Mouse (Mus musculus): ENCODE results near the gene Ugt8a. TPM values are rescaled to one million over a fixed set of nuclear protein-coding genes. Genes with fewer than 3 reads are reported as not detected.

The Ugt8a gene
- total RNA-seq (2023): not detected

GRCm38 (mm10) chr3:125938092-125938755 is at the start of gene Ugt8a:
Gene Ugt8a (minus strand): TSS chr3:125938619.

